Mouse (Mus musculus) urinary bladder, postnatal 25 days (tissue): Measurements from ENCODE around the gene Gna13.
A peak's percentile ranks its signal among the peaks of the same experiment; 100 is the strongest.

Source experiments
- DNase-seq: peaks from one replicate; pipeline ENCODE4 v3.0.0; 2022; ENCODE audit warnings: low spot score

Gna13 gene

DNA sequence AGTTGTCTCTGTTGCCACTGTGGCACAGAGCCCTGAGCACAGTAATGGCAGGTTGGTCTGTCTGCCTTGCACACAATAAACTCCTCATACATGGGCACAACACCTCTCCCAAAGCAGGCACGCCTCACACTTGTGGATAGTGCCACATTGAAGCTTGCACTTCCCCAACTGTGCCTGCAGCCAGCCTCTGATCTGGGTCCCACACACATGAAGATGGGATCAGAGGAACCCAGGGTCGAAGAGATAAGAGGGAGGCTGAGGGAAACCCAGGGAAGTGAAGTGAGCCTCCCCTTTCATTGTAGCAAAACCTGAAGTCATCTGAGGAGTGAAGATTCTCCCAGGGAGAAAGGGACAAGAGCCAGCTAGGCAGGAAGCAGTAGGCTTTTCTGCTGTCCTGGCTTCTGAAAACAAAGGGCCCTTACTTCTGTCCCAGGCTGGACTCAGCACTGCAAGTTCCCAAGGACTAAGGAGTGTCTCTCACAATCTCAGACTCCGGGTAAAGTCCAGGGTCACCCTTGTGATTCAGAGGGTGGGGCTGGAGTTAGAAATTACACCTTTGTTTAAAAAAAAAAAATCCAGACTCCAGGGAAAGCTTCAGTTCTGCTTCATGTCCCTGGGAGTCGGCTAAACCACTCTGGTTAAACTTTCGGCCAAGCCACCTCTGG is 12.8 kb upstream of the Gna13 start:
- DNase-seq, result no peak

DNA sequence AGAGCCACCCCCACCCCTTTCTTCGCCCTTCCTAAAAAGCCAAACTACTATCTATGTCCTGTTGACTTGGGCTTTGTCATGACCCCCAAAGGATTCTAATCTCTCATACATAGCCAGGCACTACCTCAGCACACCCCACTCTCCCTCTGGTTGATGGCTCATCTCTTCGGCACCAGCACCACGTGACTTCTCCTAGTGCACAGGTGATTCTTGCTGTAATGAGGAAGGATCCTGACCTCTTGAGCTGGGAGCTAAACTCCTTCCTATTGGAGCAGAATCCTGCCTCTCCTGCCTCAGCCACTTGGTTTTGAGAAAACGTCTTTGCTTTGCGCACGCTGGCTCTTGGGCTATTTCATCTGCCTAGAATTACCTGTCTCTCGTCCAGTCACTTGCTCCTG is 12.3 kb upstream of the Gna13 start:
- no peak for DNase-seq

DNA sequence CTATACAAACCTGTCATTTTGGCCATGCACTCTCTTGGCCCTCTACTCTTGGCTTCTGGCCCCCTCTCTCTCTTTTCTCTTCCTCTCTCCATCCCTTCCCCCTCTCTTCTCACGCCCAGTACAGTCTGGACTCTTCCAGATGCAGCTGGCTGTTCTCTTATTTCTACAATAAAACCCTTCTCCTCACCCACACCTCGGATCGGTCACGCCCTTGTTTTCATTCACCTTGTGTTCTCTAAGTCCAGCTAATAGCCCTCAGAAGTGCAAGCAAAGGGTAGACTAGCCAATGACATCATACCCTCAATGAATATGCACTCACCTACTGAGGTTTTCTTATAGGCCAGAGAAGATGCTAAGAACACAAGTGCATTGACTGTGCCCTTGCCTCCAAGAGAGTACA is 11.1 kb upstream of the Gna13 start:
- DNase-seq, result no peak

DNA sequence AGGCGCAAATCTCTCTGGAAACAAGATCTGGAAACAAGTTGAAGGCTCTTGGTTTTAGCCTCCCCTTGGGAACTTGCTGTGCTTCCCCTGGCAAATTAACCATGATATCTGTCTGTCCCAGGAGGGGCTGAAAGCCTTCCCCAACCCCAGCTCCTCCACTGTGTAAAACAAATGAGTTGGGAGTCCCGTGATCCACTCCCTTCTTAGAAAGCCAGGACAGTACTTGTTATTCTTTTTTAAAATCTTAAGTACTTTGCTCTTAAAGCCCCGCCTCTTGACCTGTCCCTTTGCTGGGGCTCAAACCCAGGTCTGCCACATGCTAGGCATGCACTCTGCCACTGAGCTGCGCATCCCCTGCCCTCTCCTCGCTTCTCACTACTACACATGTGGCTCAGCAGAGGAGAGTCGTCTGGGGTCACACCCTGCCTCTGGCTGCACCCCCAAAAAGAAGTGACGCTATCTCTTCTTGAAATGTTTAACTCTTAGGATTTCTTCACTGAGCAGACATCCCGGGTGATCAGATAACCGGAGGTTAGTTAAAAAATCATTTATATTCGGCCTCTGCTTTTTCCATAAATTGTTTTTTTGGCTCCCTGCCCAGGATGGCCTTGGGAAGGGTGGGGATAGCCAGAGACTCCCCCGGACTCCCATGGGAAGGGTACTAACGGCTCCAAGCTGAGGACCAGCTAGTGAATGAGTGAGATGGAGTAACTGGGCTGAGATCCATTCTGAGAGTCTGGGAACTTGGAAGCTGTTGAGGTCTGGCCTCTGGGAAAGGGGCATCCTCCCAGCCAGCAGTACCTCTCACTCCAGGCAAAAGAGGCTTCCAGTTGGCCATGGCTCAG is 9.0 kb upstream of the Gna13 start:
- no peak for DNase-seq

DNA sequence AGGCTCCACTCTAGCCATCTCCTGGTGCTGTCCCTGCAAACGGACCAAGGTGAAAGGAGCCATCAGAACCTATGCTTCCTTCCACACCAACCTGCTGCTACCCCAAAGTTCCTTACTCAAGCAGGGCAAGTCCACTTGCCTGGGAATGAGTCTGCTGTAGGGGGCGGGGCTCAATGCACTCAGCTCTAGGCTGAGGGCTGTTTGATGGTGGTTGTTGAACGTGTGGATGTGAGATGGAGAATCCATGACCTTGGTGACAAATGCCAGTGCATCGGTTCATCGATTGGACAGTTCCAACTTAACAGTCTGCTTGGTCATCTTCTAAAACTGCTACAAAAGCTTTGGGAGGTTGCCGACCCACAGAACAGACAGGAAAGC is 8.4 kb upstream of the Gna13 start:
- no peak for DNase-seq

DNA sequence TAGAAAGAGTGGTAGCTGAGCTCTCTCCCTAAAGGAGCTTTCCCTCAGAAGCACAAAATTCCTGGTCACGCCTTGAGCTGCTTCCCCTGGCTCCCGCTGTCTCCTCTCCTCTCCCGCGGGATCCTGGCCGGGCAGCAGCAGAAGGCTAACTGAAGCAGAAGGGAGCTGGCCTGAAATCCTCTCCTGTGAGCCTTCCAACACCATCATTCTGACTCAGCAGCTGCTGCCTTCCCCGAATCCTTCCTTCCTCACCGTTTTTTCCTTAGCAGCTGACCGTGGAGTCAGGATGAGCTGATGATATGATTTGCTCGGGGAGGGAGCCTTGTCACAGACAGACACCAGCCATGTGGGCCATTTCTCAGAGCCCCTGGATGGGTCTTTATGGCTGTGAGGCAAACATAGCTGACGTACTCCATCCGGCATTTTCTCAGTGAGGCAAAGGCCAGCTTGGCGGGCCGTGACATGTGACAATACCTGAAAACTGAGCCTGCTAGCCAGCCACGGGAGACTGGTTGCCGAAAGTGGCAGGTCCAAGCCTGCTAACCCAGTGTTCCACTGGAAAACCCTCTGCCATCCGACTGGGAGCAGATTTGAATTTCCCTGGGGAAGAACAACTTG is 6.8 kb upstream of the Gna13 start:
- no peak for DNase-seq

DNA sequence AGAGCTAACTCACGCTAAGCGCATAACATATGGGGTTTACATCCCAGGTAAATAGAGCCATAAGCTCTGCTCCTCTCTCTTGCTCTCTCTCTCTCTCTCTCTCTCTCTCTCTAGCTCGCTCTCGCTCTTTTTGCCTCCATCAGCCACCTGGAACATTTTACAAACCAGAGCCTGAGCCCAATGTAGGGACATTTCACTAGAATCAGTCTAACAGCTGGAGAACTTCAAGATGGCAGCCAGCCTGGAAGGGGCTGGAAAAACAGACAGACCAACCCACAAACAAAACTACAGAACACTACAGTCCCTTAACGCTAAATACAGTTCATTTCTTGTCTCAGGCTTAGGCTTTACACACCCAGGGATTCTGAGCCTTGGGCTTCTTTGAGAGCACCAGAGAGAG is 5.5 kb upstream of the Gna13 start:
- no peak for DNase-seq

DNA sequence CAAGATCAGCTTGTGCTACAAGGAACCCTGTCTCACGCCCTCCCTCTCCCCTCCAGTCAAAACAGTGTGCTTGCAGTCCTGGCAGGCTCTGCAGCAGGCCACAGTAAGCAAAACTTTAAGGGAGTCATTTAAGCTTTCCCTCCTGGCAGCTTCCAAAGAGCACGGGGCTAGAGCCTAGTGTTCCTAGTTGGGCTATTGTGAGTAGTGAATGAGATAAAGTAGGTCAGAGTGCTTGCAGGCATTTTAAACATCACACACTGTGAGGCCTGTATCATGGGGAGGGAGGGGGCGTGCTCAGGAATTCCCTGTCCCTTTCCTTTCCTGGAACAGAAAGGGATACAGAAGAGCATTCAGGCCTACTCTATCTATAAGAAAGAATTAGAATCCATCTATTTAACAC is 4.1 kb upstream of the Gna13 start:
- no peak for DNase-seq

DNA sequence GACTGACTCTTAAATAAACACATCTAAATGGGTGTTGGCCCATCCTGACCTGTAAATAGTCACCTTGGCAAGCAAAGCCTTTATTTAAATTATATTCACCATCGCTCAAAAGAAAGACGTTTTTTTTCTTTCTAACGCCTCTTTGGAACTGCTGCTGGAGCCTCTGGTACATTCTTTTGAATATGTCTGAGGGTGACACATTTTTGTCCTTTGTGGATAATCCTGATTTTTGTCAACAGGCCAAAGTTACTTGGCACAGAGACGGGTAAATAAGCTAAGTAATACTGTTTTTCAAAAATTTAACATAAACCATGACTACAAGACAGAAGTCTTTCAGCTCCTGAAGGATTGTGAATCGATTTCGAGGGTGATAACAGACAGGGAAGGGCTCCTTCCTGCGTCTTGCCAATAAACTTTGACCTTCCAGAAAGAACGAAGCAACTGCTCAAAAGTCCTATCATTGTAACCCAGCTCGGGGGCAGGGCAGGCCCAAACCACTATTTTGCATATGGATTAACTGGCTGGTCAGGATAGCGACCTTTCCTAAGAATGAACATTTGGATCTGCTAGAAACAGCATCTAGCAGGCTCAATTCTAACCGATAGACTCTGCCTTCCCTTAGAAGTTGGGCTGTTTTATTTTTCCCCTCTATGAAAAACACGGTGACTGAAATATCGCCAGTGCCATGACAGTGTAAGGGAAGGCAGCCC is 3.4 kb upstream of the Gna13 start:
- no peak for DNase-seq

DNA sequence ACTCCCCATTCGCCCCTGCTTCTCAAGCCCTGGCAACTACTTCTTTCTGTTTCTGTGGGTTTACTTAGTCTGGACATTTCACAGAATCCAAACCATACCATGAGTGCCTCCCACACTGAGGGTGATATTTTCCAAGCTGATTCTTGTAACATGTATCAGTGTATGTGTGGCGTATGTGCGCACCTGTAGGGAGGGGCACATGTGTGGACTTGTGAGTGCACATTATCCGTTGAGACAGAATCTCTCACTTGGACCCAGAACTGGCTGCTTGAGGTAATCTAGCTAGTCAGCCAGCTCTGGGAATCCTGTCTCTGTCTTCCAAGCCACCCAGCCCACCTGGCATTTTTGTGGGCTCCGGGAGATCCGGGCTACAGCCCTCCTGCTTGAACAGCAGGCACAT is 2.5 kb upstream of the Gna13 start:
- DNase-seq, result no peak

DNA sequence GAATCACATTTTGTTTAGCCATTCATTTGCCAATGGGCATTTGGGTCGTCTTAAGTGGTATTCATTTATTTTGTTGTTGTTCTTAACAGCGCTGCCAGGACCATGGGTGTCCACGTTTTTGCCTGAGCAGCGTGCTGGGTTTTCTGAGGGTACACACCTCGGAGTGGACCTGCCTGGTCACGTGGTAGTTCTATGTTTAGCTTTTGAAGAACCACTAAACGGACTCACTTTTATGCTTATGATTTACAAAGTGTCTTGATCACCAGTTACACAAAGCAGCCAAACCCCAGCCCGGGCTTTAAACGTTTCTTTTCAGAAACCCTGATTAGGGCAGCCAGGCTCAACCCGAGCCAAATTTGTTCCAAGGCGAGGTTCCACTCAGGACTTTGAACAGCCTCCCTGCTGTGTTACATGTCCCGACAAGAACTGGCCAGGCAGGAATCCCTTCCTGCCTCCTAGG is 2.0 kb upstream of the Gna13 start:
- no peak for DNase-seq

DNA sequence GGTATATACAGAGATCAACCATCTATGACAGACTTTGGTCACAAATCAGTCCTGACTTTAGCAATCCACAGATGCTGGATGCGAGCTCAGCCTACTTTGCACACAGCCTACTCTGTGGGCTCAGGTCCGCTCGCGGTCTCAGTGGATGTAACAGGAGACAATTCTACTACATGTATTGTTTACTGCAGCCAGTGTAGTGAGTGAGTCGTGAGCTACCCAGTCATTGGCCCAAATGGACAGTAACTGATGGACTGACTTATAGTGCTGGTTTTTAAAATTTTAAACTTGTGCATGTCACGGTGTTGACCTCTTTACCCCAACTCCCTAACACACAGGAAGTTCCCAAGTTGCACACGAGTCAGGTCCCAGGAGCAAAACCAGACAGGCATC is 1.4 kb upstream of the Gna13 start:
- DNase-seq, result no peak

DNA sequence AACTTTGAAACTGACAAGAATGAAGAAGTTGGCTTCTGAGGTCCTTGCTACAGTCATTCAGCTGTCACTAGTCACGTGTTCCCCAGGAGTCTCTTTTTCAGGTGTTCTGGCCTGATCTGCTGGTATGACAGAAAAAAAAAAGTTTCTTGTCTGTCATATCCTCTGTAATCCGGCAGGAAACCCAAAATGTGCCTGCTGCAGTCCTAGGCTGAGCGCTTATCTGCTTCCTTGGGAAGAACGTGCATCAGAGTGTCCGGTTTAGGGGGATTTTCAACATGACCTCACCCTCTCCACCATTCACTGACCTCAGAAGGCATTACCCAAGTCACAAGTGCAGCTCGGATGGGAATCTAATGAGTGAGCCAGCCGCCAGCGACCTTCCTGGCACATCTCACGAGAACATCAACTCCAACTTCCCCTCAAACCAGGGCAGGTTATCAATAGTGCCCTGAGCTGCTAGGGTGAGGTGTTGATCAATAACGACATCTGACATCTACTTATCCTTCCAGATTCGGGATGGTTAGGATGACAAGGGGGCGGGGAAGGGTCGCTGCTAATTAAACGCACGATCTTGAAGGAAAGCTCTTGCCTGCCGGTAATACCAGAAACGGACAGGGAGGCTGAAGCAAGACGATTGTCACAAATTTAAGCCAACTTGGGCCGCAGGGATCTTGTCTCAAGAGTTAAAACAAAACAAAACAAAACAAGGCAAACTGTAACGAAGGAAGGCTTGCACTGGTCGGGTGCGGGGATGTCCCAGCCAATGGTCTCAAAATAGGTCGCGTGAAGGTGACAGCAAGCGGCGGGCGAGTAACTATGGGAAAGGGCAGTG is 784 bp upstream of the Gna13 start:
- DNase-seq, result no peak

DNA sequence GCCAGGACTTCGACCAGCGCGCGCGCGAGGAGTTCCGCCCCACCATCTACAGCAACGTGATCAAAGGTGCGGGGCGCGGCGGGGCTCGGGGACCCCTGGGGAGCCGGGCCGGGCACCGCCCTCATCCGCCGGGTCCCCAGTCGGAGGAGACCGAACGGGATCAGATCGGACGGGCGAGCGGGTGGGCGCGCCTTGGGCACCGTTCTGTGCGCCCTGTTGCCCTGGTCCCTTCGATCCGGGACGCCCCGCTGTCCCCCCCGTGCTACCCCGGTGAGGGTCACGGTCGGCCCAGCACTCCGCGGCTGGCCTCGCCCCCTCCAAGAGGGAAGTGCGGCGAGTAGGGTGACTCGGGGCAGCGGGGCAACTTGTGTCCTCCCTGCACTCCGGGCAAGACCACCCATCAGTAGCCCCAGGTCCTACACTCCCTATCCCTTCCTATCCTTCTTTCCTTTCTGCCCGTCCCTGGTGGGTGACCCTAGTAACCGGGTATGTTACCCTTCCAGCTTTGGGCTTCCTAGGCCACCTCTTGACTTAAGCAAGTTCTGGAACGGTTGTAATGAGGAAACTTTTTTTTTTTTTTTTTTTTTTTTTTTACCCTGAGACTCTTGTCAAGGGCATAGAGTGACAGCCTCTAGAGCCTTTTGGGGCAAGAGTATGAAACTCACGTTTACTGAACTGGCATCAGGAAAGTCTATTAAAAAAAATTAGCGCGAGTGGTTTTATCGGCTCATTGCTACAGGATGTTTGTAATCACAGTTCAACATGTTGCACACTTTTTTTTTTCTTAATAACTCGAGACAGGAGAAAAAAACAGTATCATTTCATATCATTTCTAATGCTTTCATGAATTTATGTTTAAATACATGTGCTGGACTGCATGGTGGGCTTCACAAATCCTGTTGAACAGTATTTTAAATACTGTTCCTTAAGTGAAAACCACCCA is 831 bp downstream of the Gna13 start:
- DNase-seq, result peak; percentile 36

DNA sequence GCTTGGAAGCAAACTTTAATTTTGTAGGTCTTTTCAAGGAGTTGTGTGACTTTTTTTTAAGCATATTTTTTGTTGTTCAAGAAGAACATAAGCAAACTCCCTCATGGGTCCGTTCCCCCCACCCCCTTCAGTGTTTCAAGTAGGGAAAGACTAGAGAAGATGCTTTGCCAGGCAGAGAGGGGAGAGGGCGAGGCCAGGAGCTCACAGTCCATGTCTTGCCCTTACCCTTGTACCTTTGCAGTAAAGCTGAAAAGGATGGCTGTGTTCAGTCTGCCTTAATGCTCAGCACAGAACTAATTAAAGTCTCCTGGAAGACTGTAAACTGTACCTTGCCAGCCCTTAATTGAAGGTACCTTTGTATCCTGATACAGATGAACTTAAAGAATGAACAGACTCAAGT is 1.7 kb downstream of the Gna13 start:
- DNase-seq, result no peak

DNA sequence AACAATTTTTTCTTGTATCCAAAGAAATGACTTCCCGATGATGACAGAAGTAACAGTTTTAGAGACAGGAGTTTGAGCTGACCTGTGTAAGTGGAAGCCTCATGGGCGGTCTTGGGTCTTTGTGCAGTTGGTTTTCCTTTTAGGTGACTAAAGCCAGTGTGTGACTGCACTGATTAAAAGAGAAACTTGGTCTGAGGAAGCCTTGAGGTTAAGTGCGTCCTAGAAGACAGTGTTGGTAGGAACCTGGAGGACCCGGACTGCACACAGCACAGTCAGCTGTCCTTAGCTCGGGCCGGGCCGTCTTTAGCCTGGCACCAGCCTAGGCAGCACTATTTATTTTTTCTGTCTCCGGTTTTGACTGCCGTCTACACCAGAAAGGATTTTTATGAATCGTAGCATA is 2.2 kb downstream of the Gna13 start:
- DNase-seq, result no peak

DNA sequence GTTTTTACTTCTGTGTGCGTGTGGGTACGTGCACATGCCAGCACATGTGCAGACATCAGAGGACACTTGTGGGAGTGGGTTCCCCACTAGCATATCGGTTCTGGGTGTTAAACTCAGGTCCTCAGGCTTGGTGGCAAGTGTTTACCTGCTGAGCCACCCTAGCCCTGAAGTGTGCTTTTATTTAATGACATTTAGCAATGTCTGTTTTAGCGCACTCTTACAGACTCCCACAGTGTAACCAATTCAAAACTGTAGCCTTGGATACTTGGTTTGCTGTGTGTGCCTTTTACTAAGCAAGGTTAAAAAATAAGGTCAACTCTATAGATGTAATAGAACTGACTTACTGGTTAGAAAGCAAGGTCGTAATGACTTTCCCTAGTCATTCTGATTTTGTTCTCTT is 3.2 kb downstream of the Gna13 start:
- DNase-seq, result no peak

DNA sequence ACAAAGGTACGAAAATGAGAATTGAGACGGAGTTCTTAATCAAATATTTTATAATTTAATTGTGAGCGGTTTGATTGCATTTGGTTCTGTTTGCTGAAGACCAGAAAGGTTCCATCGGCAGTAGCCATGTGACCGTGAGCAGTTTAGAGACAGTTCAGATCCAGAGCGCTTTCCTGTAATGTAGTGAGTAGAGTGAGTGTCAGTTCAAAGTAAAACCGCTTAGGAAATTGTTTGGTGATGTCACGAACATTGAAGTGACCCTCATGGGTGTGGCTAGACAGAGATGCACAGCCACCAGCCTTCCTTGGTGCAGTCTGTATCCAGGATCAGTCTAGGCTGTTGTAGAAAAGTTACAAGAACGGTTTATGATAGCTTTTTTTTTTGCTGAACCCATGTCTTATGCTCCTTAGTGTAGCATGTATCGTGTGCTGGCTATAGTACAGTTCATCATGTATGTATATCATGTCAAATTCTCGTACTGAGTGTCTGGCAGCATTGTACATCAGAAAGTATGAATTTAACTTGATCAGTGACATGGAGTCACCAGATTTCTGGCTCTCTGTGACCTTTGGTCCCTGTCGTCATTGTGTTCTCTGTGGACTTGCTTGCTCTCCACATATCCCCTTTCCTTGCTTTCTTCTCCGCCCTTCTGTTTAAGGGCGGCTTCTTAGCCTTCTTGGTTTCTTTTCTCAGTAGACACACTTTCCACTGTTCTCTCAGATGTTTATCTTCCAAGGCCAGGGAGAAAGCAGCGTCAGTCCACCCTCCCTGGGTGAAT is 4.4 kb downstream of the Gna13 start:
- no peak for DNase-seq

DNA sequence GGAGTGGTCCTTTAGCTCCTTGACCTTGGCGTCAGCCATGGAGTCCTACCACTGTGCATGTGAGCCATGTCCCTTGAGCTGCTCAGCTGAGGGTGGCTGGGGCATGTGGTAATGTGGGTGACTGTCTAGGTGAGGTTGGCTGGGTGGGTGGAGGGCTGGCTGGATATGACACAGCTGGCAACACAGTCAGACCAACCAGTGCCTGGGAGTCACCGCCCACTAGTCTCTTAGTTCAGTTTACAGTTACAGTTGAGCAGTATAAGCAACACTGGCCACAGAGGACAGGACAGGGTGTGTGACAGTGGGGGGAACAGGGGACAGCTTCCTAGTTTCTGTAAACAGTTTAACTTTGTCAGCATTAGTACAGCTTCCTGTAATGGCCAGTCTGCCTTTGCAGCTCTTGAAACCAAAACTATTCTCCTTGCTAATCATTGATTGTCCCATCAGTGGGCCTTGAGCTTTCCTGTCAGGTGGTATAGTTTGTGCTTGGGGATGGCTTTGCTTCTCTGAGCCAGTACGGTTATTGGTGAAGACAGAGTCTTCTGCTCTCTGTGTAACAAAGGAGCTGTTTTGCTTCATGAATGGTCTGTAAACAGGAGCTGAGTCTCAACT is 6.5 kb downstream of the Gna13 start:
- DNase-seq, result no peak
